Mouse (Mus musculus): Measurements from ENCODE around the gene Crybg2.

- no peak for TF ChIP-seq POLR2A (IDR thresholded peaks at IDR 0.05; ENCODE audit: low read depth, low read length)
- no peak for TF ChIP-seq CTCF (conservative IDR thresholded peaks at IDR 0.05; ENCODE audit: insufficient read depth, insufficient read length, low read depth, low read length)
These were observed 65.9 kb downstream of the Crybg2 start for GRCm38 (mm10) chr4:134126300-134127120.

Measured in kidney, adult 2 months (tissue).